Mouse (Mus musculus) left cerebral cortex, adult 18-20 months (tissue): ENCODE results near the gene Tbc1d10b. TPM values are rescaled to one million over a fixed set of nuclear protein-coding genes. Genes with fewer than 3 reads are reported as not detected.

Experiments used
- DNase-seq, 2 experiments: peaks; one replicate each; pipeline ENCODE4 v3.0.0; 2021 to 2022; ENCODE audit warnings: low spot score in 2 of 2, mixed read lengths in 1 of 2
- total RNA-seq, 2 experiments: library from RNA; stranded (reverse); gene quantifications; 2 replicates each; pipeline ENCODE4 v1.2.3; 2021

Tbc1d10b gene
- total RNA-seq, 2 experiments from 2014 or later: 90.8 to 94.1 TPM

DNA sequence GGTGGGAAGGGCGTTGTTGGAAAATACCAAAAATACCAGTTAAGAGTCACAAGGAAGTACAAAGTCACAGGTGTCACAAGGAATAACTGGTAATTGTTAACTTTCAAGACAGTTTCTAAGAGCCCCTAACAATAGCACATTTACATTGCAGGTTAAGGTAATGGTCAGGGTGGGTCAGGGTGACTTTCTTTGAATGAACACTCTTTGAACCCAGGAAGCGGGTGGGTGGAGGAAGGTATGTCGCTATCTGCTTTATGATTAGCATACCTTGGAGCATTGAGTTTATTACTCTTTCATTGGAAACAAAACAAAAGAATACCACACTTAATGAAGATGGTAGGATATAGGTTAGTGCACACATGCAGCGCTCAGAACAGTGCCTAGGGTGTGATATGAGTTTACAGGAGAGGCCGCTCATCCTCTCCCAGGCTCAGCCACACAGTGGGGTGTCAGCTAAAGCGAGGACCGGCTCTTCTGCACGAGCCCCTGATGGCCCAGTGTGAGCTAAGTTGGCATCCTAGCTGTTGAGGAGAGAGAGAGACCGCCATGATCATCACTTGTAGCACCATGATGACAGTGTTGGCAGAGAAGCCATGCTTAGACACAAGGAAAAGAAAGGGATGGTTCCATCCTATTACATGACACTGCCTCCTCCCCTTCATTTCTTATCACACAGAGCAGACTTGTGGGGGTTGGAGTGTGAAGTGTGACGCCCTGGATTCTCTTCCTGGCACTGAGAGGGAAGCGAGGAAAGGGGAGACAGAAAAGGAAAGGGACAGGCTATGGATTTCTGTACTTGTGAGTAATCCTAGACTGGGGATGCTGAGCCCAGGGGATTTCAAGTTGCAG lies 17.1 kb upstream of the Tbc1d10b start:
- DNase-seq: peak in 1 of 2 experiments; percentile 40

- no peak for DNase-seq
Observed at GRCm38 (mm10) chr7:127224616-127225015, 16.3 kb upstream of the Tbc1d10b start.

GRCm38 (mm10) chr7:127223515-127224478 lies 15.5 kb upstream of the Tbc1d10b start:
- no peak for DNase-seq

- DNase-seq: no peak
Observed at GRCm38 (mm10) chr7:127223106-127223505, 14.8 kb upstream of the Tbc1d10b start.

DNA sequence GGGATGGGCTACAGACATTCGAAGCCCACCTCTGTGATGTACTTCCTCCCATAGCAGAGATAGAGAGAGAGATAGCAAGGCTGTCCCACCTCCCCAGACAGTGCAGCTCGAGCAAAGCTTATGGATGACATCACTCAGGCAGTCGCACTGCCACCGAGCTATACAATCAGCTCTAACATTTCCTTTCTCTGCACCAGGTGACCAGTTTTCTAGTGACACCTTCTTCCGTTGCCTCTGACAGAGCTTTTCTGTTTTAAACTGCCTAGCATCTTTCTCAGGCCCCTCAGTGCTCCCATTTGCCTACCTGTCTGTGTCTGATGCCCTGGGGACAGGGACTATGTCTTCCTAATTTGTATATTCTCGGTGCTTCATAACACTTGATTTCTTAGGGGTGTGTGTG lies 12.2 kb upstream of the Tbc1d10b start:
- no peak for DNase-seq

- DNase-seq: no peak
Observed at GRCm38 (mm10) chr7:127218670-127219069, 10.4 kb upstream of the Tbc1d10b start.

DNA sequence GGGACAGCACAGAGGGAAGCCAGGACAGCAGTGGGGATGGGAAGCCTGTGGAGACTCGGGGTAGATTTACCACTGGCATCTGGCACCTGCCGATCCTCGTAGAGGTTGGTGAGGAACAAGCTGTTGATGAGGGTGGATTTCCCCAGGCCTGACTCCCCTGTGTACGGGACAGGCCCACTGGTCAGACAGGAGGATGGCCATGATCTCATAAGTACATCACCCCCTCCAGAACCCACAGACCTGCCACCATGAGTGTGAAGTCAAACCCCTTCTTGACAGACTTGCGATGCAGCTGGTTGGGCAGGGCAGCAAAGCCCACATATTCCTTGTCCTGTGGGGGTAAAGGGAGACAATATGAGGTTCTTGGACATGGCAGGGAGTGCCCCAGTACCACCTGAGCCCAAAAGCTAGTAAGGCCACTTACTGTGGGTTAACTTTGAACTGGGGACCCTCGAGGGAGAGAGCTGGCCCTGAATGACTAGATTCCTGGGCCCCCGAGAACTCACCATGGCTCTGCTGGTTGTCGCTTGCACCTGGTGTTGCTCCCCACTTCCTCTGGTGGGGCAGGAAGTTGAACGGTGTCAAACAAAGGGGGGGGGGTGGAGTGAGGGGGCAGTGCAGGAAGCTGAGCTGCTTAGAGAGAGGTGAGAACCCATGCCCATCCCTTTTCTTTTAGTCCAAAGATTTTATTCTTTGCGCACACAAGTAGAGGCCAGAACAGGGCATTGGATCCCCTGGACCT lies 9.8 kb upstream of the Tbc1d10b start:
- no peak for DNase-seq

GRCm38 (mm10) chr7:127217475-127217874 lies 9.2 kb upstream of the Tbc1d10b start:
- no peak for DNase-seq

- no peak for DNase-seq
Observed at GRCm38 (mm10) chr7:127216307-127216706, 8.0 kb upstream of the Tbc1d10b start.

DNA sequence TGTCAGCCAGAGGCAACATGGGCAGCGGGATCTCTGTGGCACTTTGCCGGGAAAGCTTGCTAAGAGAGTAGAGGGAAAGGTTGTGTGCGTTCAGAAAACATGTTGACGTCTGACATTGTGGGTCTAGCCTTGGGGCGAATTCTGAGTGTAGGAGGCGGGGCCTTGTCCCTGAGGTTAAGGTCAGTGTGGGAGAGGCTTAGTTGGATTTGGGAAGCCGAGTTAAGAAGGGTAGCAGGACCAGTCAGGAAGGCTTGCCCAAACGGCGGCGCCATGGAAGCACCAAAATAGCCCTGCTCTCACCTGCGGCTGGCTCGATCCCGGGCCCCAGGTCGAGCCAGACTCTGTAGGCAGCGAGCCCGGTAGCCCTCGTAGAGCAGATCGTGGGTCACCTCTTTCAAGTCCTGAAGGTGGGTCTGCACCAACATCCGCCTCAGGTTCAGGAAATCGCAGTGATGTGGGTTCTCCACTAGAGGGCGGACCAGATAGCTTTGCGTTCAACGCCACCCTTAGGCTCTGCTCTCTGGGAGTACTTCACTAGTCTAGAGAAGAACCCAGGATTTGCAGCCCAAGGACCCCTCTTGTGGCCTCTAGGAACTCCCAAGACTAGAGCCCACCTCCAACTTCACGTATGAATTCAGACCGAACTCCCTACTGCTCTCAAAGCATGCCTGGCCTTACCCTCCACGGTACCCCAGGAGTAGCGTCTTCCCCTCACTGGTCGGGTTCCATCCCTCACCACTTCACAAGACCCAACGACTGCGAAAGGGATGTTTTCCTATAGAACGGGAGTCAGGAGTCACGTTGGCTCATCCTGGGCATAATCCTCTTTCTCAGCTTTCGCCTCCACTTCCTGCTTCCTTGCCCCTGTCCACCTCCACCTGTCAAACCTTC lies 7.0 kb upstream of the Tbc1d10b start:
- DNase-seq: peak; percentile 55 to 56

DNA sequence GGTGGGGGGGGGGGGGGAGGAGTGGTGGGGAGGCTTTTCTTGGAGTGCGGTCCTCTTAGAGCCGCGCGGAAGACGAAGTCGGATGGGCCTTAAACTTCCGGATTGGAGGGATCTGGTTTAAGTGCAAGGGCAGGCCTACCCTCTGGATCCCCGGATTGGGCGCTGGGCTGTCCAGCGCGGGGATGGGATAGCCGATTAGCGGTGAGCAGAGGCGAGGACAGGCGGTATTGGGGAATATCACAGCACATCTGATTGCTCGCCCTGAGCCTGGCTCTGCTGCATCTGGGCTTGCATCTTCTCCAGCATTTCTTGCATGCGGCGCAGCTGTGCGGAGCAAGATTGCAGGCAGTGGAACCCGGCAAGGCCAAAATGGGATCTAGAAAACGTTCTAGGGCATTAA lies 6.3 kb upstream of the Tbc1d10b start:
- DNase-seq: no peak

DNA sequence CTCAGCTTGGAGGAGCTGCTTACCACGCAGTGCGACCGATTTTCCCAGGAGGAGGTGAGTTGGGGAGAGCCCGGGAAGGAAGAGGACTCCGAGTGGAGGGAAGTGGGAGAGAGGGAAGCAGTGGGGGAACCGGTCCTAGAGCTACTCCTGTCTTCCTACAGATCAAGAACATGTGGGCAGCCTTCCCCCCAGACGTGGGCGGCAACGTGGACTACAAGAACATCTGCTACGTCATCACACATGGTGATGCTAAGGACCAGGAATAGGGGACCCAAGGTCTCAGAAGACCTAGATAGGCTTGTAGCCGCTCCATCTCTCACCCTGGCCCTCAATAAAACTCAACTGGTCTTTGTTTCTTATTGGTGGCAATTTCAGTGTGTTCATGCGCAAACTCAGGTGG lies 5.7 kb upstream of the Tbc1d10b start:
- DNase-seq: no peak

DNA sequence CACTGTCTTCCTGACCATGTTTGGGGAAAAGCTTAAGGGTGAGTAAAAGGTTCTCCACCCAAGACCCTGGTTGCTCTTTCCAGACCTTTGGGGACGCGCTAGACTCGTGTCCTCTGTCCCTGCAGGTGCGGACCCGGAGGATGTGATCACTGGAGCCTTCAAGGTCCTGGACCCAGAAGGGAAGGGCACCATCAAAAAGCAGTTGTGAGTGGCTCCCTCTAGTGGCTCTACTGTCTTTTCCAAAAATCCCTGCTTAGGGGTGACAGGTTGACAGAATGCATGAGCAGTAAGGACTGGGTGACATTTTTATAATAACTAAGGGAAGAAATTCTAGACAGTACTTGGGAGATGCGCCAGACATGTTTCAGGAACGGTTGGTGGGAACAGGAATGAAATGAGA lies 5.2 kb upstream of the Tbc1d10b start:
- peak in 1 of 2 experiments; percentile 46 for DNase-seq

DNA sequence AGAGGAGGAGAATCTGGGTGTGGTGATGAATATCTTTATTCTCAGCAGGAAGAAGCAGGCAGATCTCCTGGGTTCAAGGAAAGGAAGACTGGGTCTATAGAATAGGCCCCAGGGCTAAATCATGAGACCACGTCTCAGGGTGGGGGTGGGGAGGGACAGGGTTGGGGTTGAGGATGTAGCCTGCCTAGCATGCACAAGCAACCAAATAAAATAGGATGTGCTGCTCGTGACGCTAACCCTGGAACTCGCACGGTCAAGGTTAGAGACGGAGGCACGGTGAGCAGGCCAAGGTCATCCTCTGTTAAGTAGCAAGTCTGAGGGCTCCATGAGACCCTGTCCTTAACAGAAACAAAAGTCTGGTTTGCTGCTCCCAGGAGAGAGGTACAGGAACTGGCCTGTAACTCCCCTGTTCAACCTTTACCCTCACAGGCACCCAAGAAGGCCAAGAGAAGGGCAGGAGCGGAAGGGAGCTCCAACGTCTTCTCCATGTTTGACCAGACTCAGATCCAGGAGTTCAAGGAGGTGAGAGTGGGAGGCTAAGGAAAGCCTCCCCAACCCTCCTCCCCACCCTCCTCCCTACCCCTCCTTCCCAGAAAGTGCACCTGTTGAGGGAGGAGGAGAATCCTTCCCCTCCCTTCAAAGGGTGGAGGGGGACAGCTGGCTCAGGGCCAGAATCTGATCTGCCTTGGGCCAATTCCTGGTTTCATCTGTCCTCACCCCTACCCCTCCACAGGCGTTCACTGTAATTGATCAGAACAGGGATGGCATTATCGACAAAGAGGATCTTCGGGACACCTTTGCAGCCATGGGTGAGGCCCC lies 4.4 kb upstream of the Tbc1d10b start:
- DNase-seq: no peak

GRCm38 (mm10) chr7:127211014-127211745 lies 2.9 kb upstream of the Tbc1d10b start:
- DNase-seq: no peak

GRCm38 (mm10) chr7:127210266-127210665 lies 2.0 kb upstream of the Tbc1d10b start:
- no peak for DNase-seq

- DNase-seq: no peak
Observed at GRCm38 (mm10) chr7:127209851-127210250, 1.6 kb upstream of the Tbc1d10b start.

GRCm38 (mm10) chr7:127208553-127209438 lies 528 bp upstream of the Tbc1d10b start, which contains the start of gene Mylpf:
Gene Mylpf (plus strand): TSS chr7:127208890.
- DNase-seq: peak; percentile 84 to 91
